ENCODE assay signal across 23 mouse cellular contexts in the genomic region with DNA sequence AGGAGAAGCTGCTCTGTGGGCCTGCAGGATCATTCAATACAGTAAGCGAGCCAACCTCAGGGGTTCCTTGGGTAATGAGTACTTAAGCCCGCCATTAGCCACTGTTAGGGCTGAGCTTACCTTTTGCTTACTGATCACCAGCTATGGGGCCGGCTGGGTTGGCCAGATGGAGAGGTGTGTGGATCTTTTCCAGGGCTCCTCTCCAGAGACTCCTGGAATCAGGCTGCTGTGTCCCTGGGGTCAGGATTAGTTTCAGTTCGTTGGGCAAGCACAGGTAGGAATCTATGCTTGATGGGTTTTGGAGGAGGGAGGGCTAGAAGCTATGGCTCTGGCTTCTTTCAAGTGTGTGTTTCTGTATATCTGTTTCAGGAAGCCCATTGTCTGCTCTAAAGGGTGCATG.
DNase-seq lines count a peak whose midpoint lies in the region; ATAC-seq and TF ChIP-seq lines count a peak whose summit lies in the region.
"Had no signal": no experiment of that assay in that cellular context is flagged by ENCODE, and none has a peak within 500 bp of the region (broad histone marks: within the 10 kb centered on the region; RNA-seq: fewer than 3 reads in every experiment).

No protein-coding gene starts in this region.

- TF ChIP-seq POLR2A in kidney, adult 2 months (IDR thresholded peaks at IDR 0.05; ENCODE audit: low read depth, low read length) = no peak
- no peak for TF ChIP-seq POLR2A in liver, adult 2 months (IDR thresholded peaks at IDR 0.05; ENCODE audit: extremely low read depth, insufficient read depth, low read length)

- H3K9ac ChIP-seq in liver, adult 2 months (ENCODE audit: low read depth, low read length) = no peak overlapping the region
- no peak overlapping the region for H3K9ac ChIP-seq in liver, postnatal 0 days (replicated peaks)
- H3K9ac ChIP-seq: embryonic facial prominence, embryonic 12.5 days; embryonic facial prominence, embryonic 15.5 days; forebrain, embryonic 13.5 days; forebrain, embryonic 15.5 days; forebrain, postnatal 0 days had no signal

- no peak overlapping the region for H3K4me2 ChIP-seq in liver, postnatal 0 days (ENCODE audit: low read depth, low read length)
- H3K4me2 ChIP-seq: embryonic facial prominence, embryonic 12.5 days; embryonic facial prominence, embryonic 15.5 days; forebrain, embryonic 13.5 days; forebrain, embryonic 15.5 days had no signal

- ATAC-seq in liver, postnatal 0 days = no peak
- ATAC-seq: forebrain, embryonic 13.5 days; forebrain, embryonic 15.5 days; forebrain, postnatal 0 days had no signal

- no peaks in the 10 kb centered on the region for H3K79me2 ChIP-seq in liver, adult 2 months (ENCODE audit: control insufficient read depth, insufficient read depth, low read length)

- no peak for TF ChIP-seq CTCF in kidney, adult 2 months (conservative IDR thresholded peaks at IDR 0.05; ENCODE audit: insufficient read depth, insufficient read length, low read depth, low read length)
- no peak for TF ChIP-seq CTCF in liver, adult 2 months (IDR thresholded peaks at IDR 0.05; ENCODE audit: low read depth, low read length)
- TF ChIP-seq CTCF in liver, postnatal 0 days (IDR thresholded peaks at IDR 0.05; ENCODE audit: low read depth) = no peak

- H3K27ac ChIP-seq in kidney, adult 2 months (ENCODE audit: insufficient read depth, low read depth, low read length) = no peak overlapping the region
- H3K27ac ChIP-seq in liver, adult 2 months (replicated peaks; ENCODE audit: insufficient read depth, low read depth, low read length) = peak overlapping the region; percentile 31; the same call in 1 of the 2 replicates
- H3K27ac ChIP-seq in liver, postnatal 0 days (ENCODE audit: low read depth) = no peak overlapping the region
- H3K27ac ChIP-seq: embryonic facial prominence, embryonic 12.5 days; embryonic facial prominence, embryonic 15.5 days; forebrain, embryonic 13.5 days; forebrain, embryonic 15.5 days had no signal

- H3K9me3 ChIP-seq in liver, postnatal 0 days (ENCODE audit: low read length) = 0 out of 2 replicates have a peak, but pooled peaks cover 4% of the 10 kb centered on the region
- H3K9me3 ChIP-seq: embryonic facial prominence, embryonic 12.5 days; embryonic facial prominence, embryonic 15.5 days; forebrain, embryonic 13.5 days; forebrain, embryonic 15.5 days had no signal

- H3K4me1 ChIP-seq in kidney, adult 2 months (ENCODE audit: control insufficient read depth, insufficient read depth, low read length) = no peaks in the 10 kb centered on the region
- H3K4me1 ChIP-seq in liver, adult 2 months (ENCODE audit: control insufficient read depth, insufficient read depth, low read length) = no peaks in the 10 kb centered on the region
- H3K4me1 ChIP-seq in liver, postnatal 0 days (ENCODE audit: insufficient read depth) = no peaks in the 10 kb centered on the region
- H3K4me1 ChIP-seq: embryonic facial prominence, embryonic 12.5 days; embryonic facial prominence, embryonic 15.5 days; forebrain, embryonic 13.5 days; forebrain, embryonic 15.5 days had no signal

- TF ChIP-seq EP300 in liver, postnatal 0 days (IDR thresholded peaks at IDR 0.05; ENCODE audit: low read depth) = no peak

- 47% methylated on average over 4 of the region's 4 CpGs for WGBS in kidney, adult 2 months
- WGBS in liver, adult 2 months = 34% methylated on average over 4 of the region's 4 CpGs
- 67% methylated on average over 4 of the region's 4 CpGs for WGBS in liver, postnatal 0 days (ENCODE audit: insufficient replicate concordance)

- H3K4me3 ChIP-seq in kidney, adult 2 months (ENCODE audit: insufficient read depth, low read depth, low read length) = no peak overlapping the region
- H3K4me3 ChIP-seq in liver, adult 2 months (ENCODE audit: insufficient read depth, low read depth, low read length) = no peak overlapping the region
- no peak overlapping the region for H3K4me3 ChIP-seq in liver, postnatal 0 days (ENCODE audit: low read depth, low read length)
- H3K4me3 ChIP-seq: embryonic facial prominence, embryonic 12.5 days; embryonic facial prominence, embryonic 15.5 days; erythroblast, embryonic 14.5 days; forebrain, embryonic 13.5 days; forebrain, embryonic 15.5 days had no signal

- no peaks in the 10 kb centered on the region for H3K27me3 ChIP-seq in kidney, adult 2 months (replicated peaks; ENCODE audit: control insufficient read depth, insufficient read depth, low read length)
- no peaks in the 10 kb centered on the region for H3K27me3 ChIP-seq in liver, adult 2 months (ENCODE audit: control insufficient read depth, insufficient read depth, low read length)
- no peaks in the 10 kb centered on the region for H3K27me3 ChIP-seq in liver, postnatal 0 days (ENCODE audit: insufficient read depth, low read length)
- H3K27me3 ChIP-seq: embryonic facial prominence, embryonic 12.5 days; embryonic facial prominence, embryonic 15.5 days; forebrain, embryonic 13.5 days; forebrain, embryonic 15.5 days had no signal

- peak; percentile 11 for DNase-seq in kidney, adult 2 months
- no peak for DNase-seq in kidney, postnatal 4 days
- DNase-seq in liver, adult 2 months (ENCODE audit: extremely low read depth, low read depth, low spot score) = peak; percentile 82
- DNase-seq in liver, postnatal 0 days = no peak
- peak; percentile 85 for DNase-seq in fat pad, adult 2 months (ENCODE audit: extremely low read depth, low read depth, low spot score)
- peak; percentile 77 for DNase-seq in gonadal fat pad, adult 2 months (ENCODE audit: low read depth)
- no peak for DNase-seq in layer of hippocampus, adult 11-12 months (ENCODE audit: low spot score)
- DNase-seq: adrenal gland, adult 2 months; adrenal gland, postnatal 10 days; adrenal gland, postnatal 25 days; cerebellum, adult 11 months; cerebellum, adult 18-20 months; cerebellum, adult 8-10 months; cerebellum, adult 9-11 months; cerebellum, postnatal 14 days; cerebellum, postnatal 36 days; embryo, embryonic 11 days; forebrain, postnatal 0 days had no signal

- H3K36me3 ChIP-seq in kidney, adult 2 months (ENCODE audit: control insufficient read depth, insufficient read depth, low read length) = no peaks in the 10 kb centered on the region
- H3K36me3 ChIP-seq in liver, adult 2 months (ENCODE audit: control insufficient read depth, insufficient read depth, low read length) = no peaks in the 10 kb centered on the region
- H3K36me3 ChIP-seq in liver, postnatal 0 days (replicated peaks; ENCODE audit: insufficient read depth, low read length) = no peaks in the 10 kb centered on the region
- H3K36me3 ChIP-seq: embryonic facial prominence, embryonic 12.5 days; embryonic facial prominence, embryonic 15.5 days; forebrain, embryonic 15.5 days had no signal

Comparison
In these comparisons a context has a peak if more than half of its experiments do, and no peak if none do; other contexts are left out.
1. DNase-seq: peak in kidney, adult 2 months (single experiment), liver, adult 2 months (single experiment), fat pad, adult 2 months (single experiment) and gonadal fat pad, adult 2 months (single experiment); none in kidney, postnatal 4 days (0 of 2), liver, postnatal 0 days (single experiment) and layer of hippocampus, adult 11-12 months (single experiment).